In genomic region chr12:12910356-12910979, GRCm38 (mm10) we compare ENCODE assay signal across 15 mouse cellular contexts. TPM values are rescaled to one million over a fixed set of nuclear protein-coding genes. Genes with fewer than 3 reads are reported as not detected.
A peak's percentile ranks its signal among the peaks of the same experiment; 100 is the strongest.
DNase-seq lines count a peak whose midpoint lies in the region; ATAC-seq and TF ChIP-seq lines count a peak whose summit lies in the region.
"Had no signal": no experiment of that assay in that cellular context is flagged by ENCODE, and none has a peak within 500 bp of the region (broad histone marks: within the 10 kb centered on the region; RNA-seq: fewer than 3 reads in every experiment).

No protein-coding gene starts in this region.

- intact Hi-C loops in heart, postnatal 25 days (cut with DNase I), result no loop called here

- H3K4me2 ChIP-seq in forebrain, embryonic 12.5 days, result no peak overlapping the region
- H3K4me2 ChIP-seq in neural tube, embryonic 15.5 days, result no peak overlapping the region
- H3K4me2 ChIP-seq: heart, embryonic 13.5 days; hindbrain, embryonic 12.5 days had no signal

- no peaks in the 10 kb centered on the region for H3K36me3 ChIP-seq in forebrain, embryonic 10.5 days (replicated peaks)
- H3K36me3 ChIP-seq in forebrain, embryonic 12.5 days (replicated peaks), result no peaks in the 10 kb centered on the region
- H3K36me3 ChIP-seq in E14TG2a.4 (ENCODE audit: insufficient read depth, low read length), result no peaks in the 10 kb centered on the region
- H3K36me3 ChIP-seq in limb, embryonic 10.5 days, result no peaks in the 10 kb centered on the region
- H3K36me3 ChIP-seq in neural tube, embryonic 15.5 days, result no peaks in the 10 kb centered on the region
- H3K36me3 ChIP-seq: heart, embryonic 13.5 days; hindbrain, embryonic 12.5 days had no signal

- no peak for DNase-seq in forebrain, embryonic 10.5 days (ENCODE audit: extremely low spot score, low spot score)
- DNase-seq in kidney, adult 8-10 months, result peak; percentile 23 to 55
- no peak for DNase-seq in limb, embryonic 10.5 days (ENCODE audit: low spot score)
- no peak for DNase-seq in urinary bladder, postnatal 14 days (ENCODE audit: low spot score)
- DNase-seq in heart, postnatal 25 days (ENCODE audit: low spot score), result no peak
- DNase-seq: adrenal gland, postnatal 10 days; cerebellum, postnatal 10 days had no signal

- H3K27ac ChIP-seq in forebrain, embryonic 10.5 days, result peak overlapping the region; percentile 44; the same call in 1 of the 2 replicates
- no peak overlapping the region for H3K27ac ChIP-seq in forebrain, embryonic 12.5 days
- 0 out of 2 replicates have a peak overlapping the region, but pooled peaks have one; percentile 42 for H3K27ac ChIP-seq in limb, embryonic 10.5 days
- H3K27ac ChIP-seq in neural tube, embryonic 15.5 days (replicated peaks), result no peak overlapping the region
- H3K27ac ChIP-seq: heart, embryonic 13.5 days; liver, embryonic 14.5 days had no signal

- no peak overlapping the region for H3K4me3 ChIP-seq in forebrain, embryonic 10.5 days
- H3K4me3 ChIP-seq in forebrain, embryonic 12.5 days (replicated peaks), result no peak overlapping the region
- H3K4me3 ChIP-seq in E14TG2a.4 (replicated peaks; ENCODE audit: low read length), result 0 out of 2 replicates have a peak overlapping the region, but pooled peaks have one; percentile 14
- no peak overlapping the region for H3K4me3 ChIP-seq in limb, embryonic 10.5 days
- no peak overlapping the region for H3K4me3 ChIP-seq in neural tube, embryonic 15.5 days (replicated peaks)
- H3K4me3 ChIP-seq: heart, embryonic 13.5 days; hindbrain, embryonic 12.5 days had no signal

- peaks cover 23% of the 10 kb centered on the region; the same call in 1 of the 2 replicates for H3K27me3 ChIP-seq in forebrain, embryonic 10.5 days (ENCODE audit: poor library complexity, severe bottlenecking)
- peaks cover 5% of the 10 kb centered on the region; the same call in 1 of the 2 replicates for H3K27me3 ChIP-seq in forebrain, embryonic 12.5 days
- H3K27me3 ChIP-seq in E14TG2a.4 (ENCODE audit: insufficient read depth, low read length), result 0 out of 2 replicates have a peak, but pooled peaks cover 12% of the 10 kb centered on the region
- H3K27me3 ChIP-seq in limb, embryonic 10.5 days (ENCODE audit: low read depth, poor library complexity, severe bottlenecking), result no peaks in the 10 kb centered on the region
- H3K27me3 ChIP-seq in neural tube, embryonic 15.5 days (replicated peaks), result no peaks in the 10 kb centered on the region
- H3K27me3 ChIP-seq: CH12.LX; hindbrain, embryonic 12.5 days had no signal

- H3K4me1 ChIP-seq in forebrain, embryonic 10.5 days, result peaks cover 44% of the 10 kb centered on the region
- peaks cover 32% of the 10 kb centered on the region for H3K4me1 ChIP-seq in forebrain, embryonic 12.5 days
- H3K4me1 ChIP-seq in E14TG2a.4 (replicated peaks; ENCODE audit: low read depth, low read length), result peaks cover 68% of the 10 kb centered on the region
- H3K4me1 ChIP-seq in limb, embryonic 10.5 days, result peaks cover 46% of the 10 kb centered on the region
- peaks cover 12% of the 10 kb centered on the region for H3K4me1 ChIP-seq in neural tube, embryonic 15.5 days

- TF ChIP-seq CTCF in E14TG2a.4 (conservative IDR thresholded peaks at IDR 0.05; ENCODE audit: low read length), result no peak

- H3K9ac ChIP-seq in forebrain, embryonic 12.5 days, result no peak overlapping the region
- no peak overlapping the region for H3K9ac ChIP-seq in neural tube, embryonic 15.5 days (replicated peaks)
- H3K9ac ChIP-seq: heart, embryonic 13.5 days; hindbrain, embryonic 12.5 days; liver, embryonic 14.5 days had no signal

- 85% methylated on average over 11 of the region's 11 CpGs for WGBS in forebrain, embryonic 10.5 days
- WGBS in forebrain, embryonic 12.5 days, result 72% methylated on average over 11 of the region's 11 CpGs
- WGBS in limb, embryonic 10.5 days, result 83% methylated on average over 11 of the region's 11 CpGs
- 85% methylated on average over 11 of the region's 11 CpGs for WGBS in neural tube, embryonic 15.5 days

- no peak for ATAC-seq in forebrain, embryonic 12.5 days (ENCODE audit: low FRiP score)
- no peak for ATAC-seq in neural tube, embryonic 15.5 days (ENCODE audit: low FRiP score)

- H3K9me3 ChIP-seq in forebrain, embryonic 10.5 days, result no peaks in the 10 kb centered on the region
- no peaks in the 10 kb centered on the region for H3K9me3 ChIP-seq in forebrain, embryonic 12.5 days
- no peaks in the 10 kb centered on the region; the same call in 1 of the 2 replicates for H3K9me3 ChIP-seq in E14TG2a.4 (ENCODE audit: low read length)
- H3K9me3 ChIP-seq in limb, embryonic 10.5 days (replicated peaks), result no peaks in the 10 kb centered on the region
- H3K9me3 ChIP-seq in neural tube, embryonic 15.5 days (replicated peaks), result no peaks in the 10 kb centered on the region
- H3K9me3 ChIP-seq: heart, embryonic 13.5 days; hindbrain, embryonic 12.5 days had no signal

RNA-seq across cellular contexts. Expression of gene Mycn, which starts 31.2 kb away (rescaled TPM):
- 136 and 164 TPM in 2 replicates for polyA plus RNA-seq in forebrain, embryonic 10.5 days (2016; fragmentation: Nextera tagmentation; extraction: Ambion mirVana)
- 129 and 141 TPM in 2 replicates for polyA plus RNA-seq in forebrain, embryonic 12.5 days (2016; fragmentation: Nextera tagmentation; extraction: Ambion mirVana)
- polyA plus RNA-seq in limb, embryonic 10.5 days (2016; fragmentation: Nextera tagmentation; extraction: Ambion mirVana), result 153 and 241 TPM in 2 replicates
- total RNA-seq in heart, postnatal 25 days (2021), result 1 to 10 TPM; 4.9 to 5.9 TPM
- 40.7 and 43.2 TPM in 2 replicates for polyA plus RNA-seq in neural tube, embryonic 15.5 days (2015; fragmentation: Nextera tagmentation; extraction: Ambion mirVana)
- total RNA-seq: CH12.LX; monocyte, adult 5-6 weeks had no signal

Comparison
In these comparisons a context has a peak if more than half of its experiments do, and no peak if none do; other contexts are left out.
1. H3K27ac ChIP-seq: peak in forebrain, embryonic 10.5 days (single experiment) and limb, embryonic 10.5 days (single experiment); none in forebrain, embryonic 12.5 days (single experiment) and neural tube, embryonic 15.5 days (single experiment).
2. DNase-seq: peak in kidney, adult 8-10 months (2 of 2); none in forebrain, embryonic 10.5 days (single experiment), limb, embryonic 10.5 days (single experiment), urinary bladder, postnatal 14 days (single experiment) and heart, postnatal 25 days (single experiment).